Mouse (Mus musculus): ENCODE data around the gene Gemin5. TPM values are rescaled to one million over a fixed set of nuclear protein-coding genes. Genes with fewer than 3 reads are reported as not detected.
"Not testable (repeated sequence)": the region's sequence is repeated elsewhere in the genome, so short reads cannot be mapped to it uniquely, and the experiment has no call there.

The Gemin5 gene
- total RNA-seq (2014; fragmentation: Nextera tagmentation), result 43.9 and 61.6 TPM in 2 replicates
- total RNA-seq (2017), result 25.9 and 26.3 TPM in 2 replicates
- polyA plus RNA-seq (2012), result 14.6 and 19.6 TPM in 2 replicates

DNA sequence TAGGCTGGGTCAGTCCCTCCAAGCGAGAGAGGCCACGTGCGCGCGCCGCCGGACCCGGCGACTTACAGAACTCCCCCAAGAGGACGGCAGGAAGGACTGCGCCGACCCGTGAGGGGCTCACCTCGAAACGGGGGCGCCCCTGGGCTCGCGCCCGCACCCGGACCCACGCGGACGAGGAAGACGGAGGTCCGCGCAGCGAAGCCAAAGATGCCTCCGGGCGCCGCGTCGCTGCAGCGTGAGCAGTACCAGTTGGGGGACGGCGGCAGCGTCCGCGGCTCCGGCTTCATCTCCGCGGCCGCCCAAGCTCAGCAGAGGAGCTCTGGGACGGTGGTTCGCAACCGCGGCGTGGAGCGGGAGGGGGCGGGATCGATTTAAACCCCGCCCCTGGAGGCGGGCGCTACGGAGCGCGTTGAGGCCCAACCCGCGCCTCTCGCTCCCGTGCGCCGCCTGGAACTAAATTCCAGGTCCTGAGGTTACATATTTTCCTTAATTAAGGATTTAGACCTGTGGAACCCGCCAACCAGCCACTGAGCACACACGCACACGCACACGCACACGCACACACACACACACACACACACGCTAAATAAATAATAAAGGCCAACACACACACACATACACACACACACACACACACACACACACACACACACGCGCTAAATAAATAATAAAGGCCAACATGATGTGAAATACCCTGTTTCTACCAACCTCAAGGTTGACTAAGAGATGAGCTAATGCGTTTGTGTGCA, at the start of gene Gemin5:
TSS of gene Gemin5 (minus strand) at position 373 of the 749 bp plus-strand sequence.
- Histone ChIP-seq H3K9me3 (replicated peaks) (peaks cover 2% of the 10 kb centered on the region; the same call in 1 of the 2 replicates), H3K4me3 (ENCODE audit: low read depth, low read length) (peak within 1 kb of the TSS; percentile 99), H3K4me1 (ENCODE audit: insufficient read depth, low read depth, low read length) (peaks cover 26% of the 10 kb centered on the region), H3K27me3 (ENCODE audit: insufficient read depth, low read length) (no peaks in the 10 kb centered on the region), H3K36me3 (replicated peaks) (peaks cover 42% of the 10 kb centered on the region)
- DNase-seq (ENCODE audit: low spot score) (peak; percentile 58), ATAC-seq (ENCODE audit: extremely low read depth, insufficient number of reproducible peaks, low FRiP score, poor library complexity, severe bottlenecking) (no peak)
- TF ChIP-seq GATA1 (IDR thresholded peaks at IDR 0.05; ENCODE audit: borderline replicate concordance, low read length) (no peak), TAL1 (conservative IDR thresholded peaks at IDR 0.05; ENCODE audit: low read depth, low read length) (no peak), CTCF (IDR thresholded peaks at IDR 0.05; ENCODE audit: low read depth, low read length) (no peak), POLR2AphosphoS5 (IDR thresholded peaks at IDR 0.05; ENCODE audit: insufficient replicate concordance, low read depth, low read length) (no peak), GATA2 (IDR thresholded peaks at IDR 0.05; ENCODE audit: borderline replicate concordance, low read depth, low read length) (no peak)

- H3K4me3 ChIP-seq (ENCODE audit: low read depth, low read length), result no peak overlapping the region
Measured at GRCm38 (mm10) chr11:58216823-58217222, 48.5 kb upstream of the Gemin5 start.

DNA sequence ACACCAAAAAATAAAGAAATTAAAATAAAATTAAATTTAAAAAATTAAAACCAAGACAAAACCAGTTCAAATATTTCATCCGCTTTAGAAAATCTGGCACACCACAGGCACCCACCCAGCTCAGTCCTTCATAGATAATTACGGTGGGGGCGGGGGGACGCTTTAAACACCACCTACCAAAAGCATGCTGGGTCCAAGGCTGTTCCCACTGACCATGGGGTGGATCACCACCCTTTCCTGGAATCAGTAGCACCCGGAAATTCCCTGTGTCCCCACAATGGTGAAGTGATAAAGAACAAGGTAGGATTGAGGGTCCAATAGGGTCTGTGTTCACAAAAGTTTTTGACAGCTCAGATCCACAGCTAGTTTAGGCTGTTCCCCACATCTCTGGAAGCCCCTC, 47.5 kb upstream of the Gemin5 start:
- Histone ChIP-seq H3K4me3 (ENCODE audit: low read depth, low read length) (peak overlapping the region; percentile 20; the same call in 1 of the 2 replicates), H3K27me3 (ENCODE audit: insufficient read depth, low read length) (no peaks in the 10 kb centered on the region), H3K9me3 (replicated peaks) (no peaks in the 10 kb centered on the region), H3K36me3 (replicated peaks) (peaks cover 29% of the 10 kb centered on the region), H3K4me1 (ENCODE audit: insufficient read depth, low read depth, low read length) (peaks cover 63% of the 10 kb centered on the region)
- ATAC-seq (ENCODE audit: extremely low read depth, insufficient number of reproducible peaks, low FRiP score, poor library complexity, severe bottlenecking) (no peak), DNase-seq (ENCODE audit: low spot score) (no peak)
- TF ChIP-seq GATA1 (IDR thresholded peaks at IDR 0.05; ENCODE audit: borderline replicate concordance, low read length) (no peak), TAL1 (conservative IDR thresholded peaks at IDR 0.05; ENCODE audit: low read depth, low read length) (no peak), GATA2 (IDR thresholded peaks at IDR 0.05; ENCODE audit: borderline replicate concordance, low read depth, low read length) (no peak), POLR2AphosphoS5 (IDR thresholded peaks at IDR 0.05; ENCODE audit: insufficient replicate concordance, low read depth, low read length) (no peak), CTCF (IDR thresholded peaks at IDR 0.05; ENCODE audit: low read depth, low read length) (no peak)

More at GRCm38 (mm10) chr11:58216823-58217222, 48.5 kb upstream of the Gemin5 start:
- TF ChIP-seq GATA1 (IDR thresholded peaks at IDR 0.05; ENCODE audit: borderline replicate concordance, low read length) (no peak), TAL1 (conservative IDR thresholded peaks at IDR 0.05; ENCODE audit: low read depth, low read length) (no peak), GATA2 (IDR thresholded peaks at IDR 0.05; ENCODE audit: borderline replicate concordance, low read depth, low read length) (no peak), CTCF (IDR thresholded peaks at IDR 0.05; ENCODE audit: low read depth, low read length) (no peak), POLR2AphosphoS5 (IDR thresholded peaks at IDR 0.05; ENCODE audit: insufficient replicate concordance, low read depth, low read length) (no peak)
- Histone ChIP-seq H3K36me3 (replicated peaks) (peaks cover 34% of the 10 kb centered on the region), H3K4me1 (ENCODE audit: insufficient read depth, low read depth, low read length) (peaks cover 54% of the 10 kb centered on the region), H3K9me3 (replicated peaks) (no peaks in the 10 kb centered on the region), H3K27me3 (ENCODE audit: insufficient read depth, low read length) (no peaks in the 10 kb centered on the region)
- ATAC-seq (ENCODE audit: extremely low read depth, insufficient number of reproducible peaks, low FRiP score, poor library complexity, severe bottlenecking) (no peak), DNase-seq (ENCODE audit: low spot score) (no peak)

GRCm38 (mm10) chr11:58215049-58215430, 46.7 kb upstream of the Gemin5 start:
- Histone ChIP-seq H3K36me3 (replicated peaks) (peaks cover 23% of the 10 kb centered on the region), H3K4me1 (ENCODE audit: insufficient read depth, low read depth, low read length) (peaks cover 71% of the 10 kb centered on the region), H3K4me3 (ENCODE audit: low read depth, low read length) (peak overlapping the region; percentile 79; the same call in 1 of the 2 replicates)
- not testable (repeated sequence) for H3K9me3 ChIP-seq (replicated peaks); H3K27me3 ChIP-seq (ENCODE audit: insufficient read depth, low read length); ATAC-seq (ENCODE audit: extremely low read depth, insufficient number of reproducible peaks, low FRiP score, poor library complexity, severe bottlenecking); DNase-seq (ENCODE audit: low spot score)

DNA sequence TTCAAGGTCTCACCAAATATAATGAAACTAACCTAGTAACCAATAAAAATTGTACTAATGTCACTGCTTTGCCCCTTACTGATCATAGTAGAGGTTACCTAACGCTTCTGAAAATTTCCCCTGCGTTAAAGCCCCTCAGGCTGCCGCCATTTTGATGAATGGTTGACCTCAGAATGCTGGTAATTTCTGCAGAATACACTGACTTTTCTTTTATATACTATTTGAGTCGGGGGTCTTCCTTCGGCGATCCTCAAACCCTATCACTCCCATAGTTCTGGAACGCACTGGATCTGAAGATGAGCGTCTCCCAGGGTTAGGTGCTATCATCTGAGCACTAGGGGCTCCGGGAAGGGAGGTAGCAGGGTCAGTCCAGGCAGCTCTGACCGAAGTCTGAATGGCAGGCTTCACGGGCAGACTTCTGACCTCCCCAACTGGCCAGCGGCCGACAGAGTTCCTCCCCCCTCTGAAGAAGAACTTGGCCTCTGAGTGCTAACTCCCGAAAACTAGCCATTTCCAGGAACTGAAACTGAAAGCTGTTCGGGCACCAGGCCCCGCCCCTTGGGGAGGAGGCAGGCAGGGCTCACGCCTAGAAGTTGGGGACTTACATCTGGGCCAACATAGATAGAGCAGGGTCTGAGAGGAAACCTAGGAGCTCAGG, 46.2 kb upstream of the Gemin5 start:
- H3K27me3 ChIP-seq (ENCODE audit: insufficient read depth, low read length), result no peaks in the 10 kb centered on the region
- H3K9me3 ChIP-seq (replicated peaks), result no peaks in the 10 kb centered on the region
- TF ChIP-seq GATA1 (IDR thresholded peaks at IDR 0.05; ENCODE audit: borderline replicate concordance, low read length), result no peak
- no peak for TF ChIP-seq POLR2AphosphoS5 (IDR thresholded peaks at IDR 0.05; ENCODE audit: insufficient replicate concordance, low read depth, low read length)
- TF ChIP-seq GATA2 (IDR thresholded peaks at IDR 0.05; ENCODE audit: borderline replicate concordance, low read depth, low read length), result no peak
- no peak for TF ChIP-seq TAL1 (conservative IDR thresholded peaks at IDR 0.05; ENCODE audit: low read depth, low read length)
- TF ChIP-seq CTCF (IDR thresholded peaks at IDR 0.05; ENCODE audit: low read depth, low read length), result no peak
- peaks cover 71% of the 10 kb centered on the region for H3K4me1 ChIP-seq (ENCODE audit: insufficient read depth, low read depth, low read length)
- DNase-seq (ENCODE audit: low spot score) (peak; percentile 52), ATAC-seq (ENCODE audit: extremely low read depth, insufficient number of reproducible peaks, low FRiP score, poor library complexity, severe bottlenecking) (peak; percentile 87)
- H3K4me3 ChIP-seq (ENCODE audit: low read depth, low read length), result peak overlapping the region; percentile 79
- H3K36me3 ChIP-seq (replicated peaks), result peaks cover 21% of the 10 kb centered on the region

DNA sequence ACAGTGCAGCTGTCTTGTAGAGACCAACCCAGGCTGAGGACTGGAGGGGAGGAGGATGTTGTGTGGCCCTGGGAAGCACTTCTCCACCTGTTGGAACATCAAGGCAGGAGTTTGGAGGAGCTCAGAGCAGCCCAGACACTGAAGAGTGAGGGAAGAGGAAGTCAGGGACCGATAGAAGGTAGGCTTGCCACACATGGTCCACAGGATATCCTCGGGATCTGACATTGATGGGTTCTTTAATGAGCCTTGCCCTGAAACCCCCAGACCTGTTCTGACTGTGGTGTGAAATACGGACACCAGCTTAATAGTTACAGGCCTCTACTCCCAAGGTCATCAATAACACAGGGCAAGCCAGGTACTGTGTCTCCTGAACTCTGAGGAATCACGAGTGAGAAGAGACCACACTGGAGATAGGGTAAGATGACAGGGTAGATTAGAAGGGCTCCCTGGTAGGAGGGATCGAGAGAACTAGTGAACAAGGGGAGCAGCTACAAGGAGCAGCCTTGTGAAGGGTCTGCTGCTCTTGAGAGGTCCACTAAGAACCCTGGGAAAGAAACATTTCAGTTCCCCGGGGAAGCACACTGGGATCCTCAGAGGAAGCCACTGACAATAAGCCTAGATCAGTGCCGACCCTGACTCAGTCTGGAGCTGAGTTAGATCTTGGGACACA, 45.5 kb upstream of the Gemin5 start:
- no peak for DNase-seq (ENCODE audit: low spot score)
- no peak for TF ChIP-seq GATA2 (IDR thresholded peaks at IDR 0.05; ENCODE audit: borderline replicate concordance, low read depth, low read length)
- TF ChIP-seq CTCF (IDR thresholded peaks at IDR 0.05; ENCODE audit: low read depth, low read length), result no peak
- no peak for TF ChIP-seq TAL1 (conservative IDR thresholded peaks at IDR 0.05; ENCODE audit: low read depth, low read length)
- no peak for TF ChIP-seq GATA1 (IDR thresholded peaks at IDR 0.05; ENCODE audit: borderline replicate concordance, low read length)
- no peak for TF ChIP-seq POLR2AphosphoS5 (IDR thresholded peaks at IDR 0.05; ENCODE audit: insufficient replicate concordance, low read depth, low read length)
- Histone ChIP-seq H3K4me3 (ENCODE audit: low read depth, low read length) (peak overlapping the region; percentile 79), H3K27me3 (ENCODE audit: insufficient read depth, low read length) (no peaks in the 10 kb centered on the region), H3K36me3 (replicated peaks) (peaks cover 15% of the 10 kb centered on the region), H3K9me3 (replicated peaks) (no peaks in the 10 kb centered on the region), H3K4me1 (ENCODE audit: insufficient read depth, low read depth, low read length) (peaks cover 67% of the 10 kb centered on the region)
- ATAC-seq (ENCODE audit: extremely low read depth, insufficient number of reproducible peaks, low FRiP score, poor library complexity, severe bottlenecking), result no peak

Data from G1E (cell line).